Mouse (Mus musculus) spleen, adult 2 months (tissue): ENCODE data around the gene Ppp1r21. TPM values are rescaled to one million over a fixed set of nuclear protein-coding genes. Genes with fewer than 3 reads are reported as not detected.

Source experiments
- DNase-seq, 2 experiments: peaks; one replicate each; pipeline versions ENCODE4 v3.0.0 to v3.0.0-alpha.2; 2012 to 2021; ENCODE audit warnings: low spot score in 2 of 2, low read depth in 1 of 2
- H3K27ac ChIP-seq: fragments of 200-500 bp; 2 replicates; pipeline ENCODE4 v1.5.1; 2012; ENCODE audit warnings: low read length, inconsistent platforms; ENCODE audit not compliant: insufficient read depth
- H3K27me3 ChIP-seq: fragments of 200-500 bp; 2 replicates; pipeline ENCODE4 v1.6.1; 2012; ENCODE audit warnings: mild to moderate bottlenecking, moderate library complexity, low read length, inconsistent platforms; ENCODE audit not compliant: control insufficient read depth, insufficient read depth
- H3K36me3 ChIP-seq: fragments of 200-500 bp; 2 replicates; pipeline ENCODE4 v1.6.1; 2012; ENCODE audit warnings: mild to moderate bottlenecking, low read length, inconsistent platforms; ENCODE audit not compliant: control insufficient read depth, insufficient read depth
- H3K4me1 ChIP-seq: fragments of 200-500 bp; 2 replicates; pipeline ENCODE4 v1.6.1; 2011; ENCODE audit warnings: inconsistent platforms; ENCODE audit not compliant: control insufficient read depth, insufficient read depth, insufficient read length
- H3K4me3 ChIP-seq: fragments of 200-500 bp; 2 replicates; pipeline ENCODE4 v1.5.1; 2011; ENCODE audit warnings: mild to moderate bottlenecking, inconsistent platforms; ENCODE audit not compliant: insufficient read depth, insufficient read length; ENCODE audit errors: extremely low read depth
- CTCF ChIP-seq: fragments of 200-500 bp; IDR thresholded peaks from 2 replicates; pipeline ENCODE4 v1.5.1; 2011; ENCODE audit warnings: mild to moderate bottlenecking, inconsistent platforms; ENCODE audit not compliant: insufficient read depth, insufficient read length, insufficient replicate concordance; ENCODE audit errors: extremely low read depth
- POLR2A ChIP-seq: fragments of 200-500 bp; IDR thresholded peaks from 2 replicates; pipeline ENCODE4 v1.6.1; 2011; ENCODE audit warnings: low read depth, low read length, inconsistent platforms
- WGBS: fragments of 180-500 bp; shearing (Covaris S2); methylation state at CpG from one replicate; pipeline ENCODE4 v1.1.7; 2018; 5-methylcytosine and 5-hydroxymethylcytosine counted together
- polyA plus RNA-seq: library from polyadenylated mRNA; depleted of rRNA; stranded (reverse); fragments of >200 nt; gene quantifications from 2 replicates; pipeline ENCODE4 v1.2.3, GENCODE M21; 2012

Gene Ppp1r21
- polyA plus RNA-seq, 1 experiment: 28.5 TPM

DNA sequence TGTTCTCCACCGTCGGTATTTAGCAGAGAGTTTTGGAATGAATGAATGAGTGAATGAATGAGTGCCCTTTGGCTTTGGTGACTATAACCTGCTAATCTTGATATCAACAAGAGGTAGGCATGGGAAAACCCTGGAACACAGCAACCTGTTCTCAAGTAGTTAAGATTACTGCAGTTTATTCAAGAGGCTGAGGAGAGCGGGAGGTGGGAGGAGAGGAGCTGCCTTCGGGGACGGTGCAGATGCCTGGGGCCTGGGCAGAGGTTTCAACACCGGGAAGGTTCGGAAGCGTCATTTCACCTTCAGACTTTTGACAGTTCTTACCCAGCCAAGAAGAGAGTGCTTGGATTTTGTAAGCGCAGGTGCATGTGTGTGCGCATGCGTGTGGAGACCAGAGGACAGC is 53.1 kb downstream of the Ppp1r21 start:
- Histone ChIP-seq H3K4me1 (peaks cover 21% of the 10 kb centered on the region; the same call in 1 of the 2 replicates), H3K36me3 (peaks cover 27% of the 10 kb centered on the region), H3K4me3 (no peak overlapping the region), H3K27me3 (no peaks in the 10 kb centered on the region), H3K27ac (peak overlapping the region; percentile 58)
- TF ChIP-seq POLR2A (no peak), CTCF (no peak)
- DNase-seq: no peak
- WGBS: 93% methylated on average over 11 of the region's 11 CpGs

- peak overlapping the region; percentile 58 for H3K27ac ChIP-seq
- H3K27me3 ChIP-seq: no peaks in the 10 kb centered on the region
- 97% methylated on average over 8 of the region's 8 CpGs for WGBS
- H3K36me3 ChIP-seq: peaks cover 28% of the 10 kb centered on the region
- no peak overlapping the region for H3K4me3 ChIP-seq
- peaks cover 21% of the 10 kb centered on the region; the same call in 1 of the 2 replicates for H3K4me1 ChIP-seq
- TF ChIP-seq CTCF (no peak), POLR2A (no peak)
- DNase-seq: no peak
Measured at GRCm38 (mm10) chr17:88583411-88583810, 53.5 kb downstream of the Ppp1r21 start.

- TF ChIP-seq CTCF (no peak), POLR2A (no peak)
- Histone ChIP-seq H3K36me3 (peaks cover 31% of the 10 kb centered on the region), H3K4me3 (no peak overlapping the region), H3K4me1 (peaks cover 6% of the 10 kb centered on the region; the same call in 1 of the 2 replicates), H3K27ac (no peak overlapping the region), H3K27me3 (no peaks in the 10 kb centered on the region)
- no peak for DNase-seq
- 91% methylated on average over 15 of the region's 15 CpGs for WGBS
Measured at GRCm38 (mm10) chr17:88587371-88587770, 57.5 kb downstream of the Ppp1r21 start.

DNA sequence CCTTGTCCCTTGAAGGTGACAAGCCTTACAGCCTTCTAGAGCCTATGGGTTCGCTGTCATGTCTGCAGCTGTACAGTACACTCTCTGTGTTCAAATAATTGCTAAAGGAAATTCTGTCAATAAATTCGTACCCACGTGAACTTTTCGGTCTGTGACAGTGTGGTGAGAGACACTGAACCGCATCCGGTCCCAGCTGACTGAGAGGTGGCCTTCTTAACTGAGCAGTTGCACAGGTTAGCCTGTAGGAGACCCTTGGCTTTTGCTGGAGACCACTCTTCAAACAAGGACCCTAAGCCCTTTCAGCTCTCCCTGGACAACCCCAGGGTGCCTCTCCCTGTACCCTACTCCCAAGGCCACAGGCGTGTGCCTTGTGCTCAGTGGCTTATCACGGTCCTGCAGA is 58.3 kb downstream of the Ppp1r21 start:
- no peak overlapping the region for H3K4me3 ChIP-seq
- DNase-seq: no peak
- peaks cover under 1% of the 10 kb centered on the region; the same call in 1 of the 2 replicates for H3K4me1 ChIP-seq
- H3K27me3 ChIP-seq: no peaks in the 10 kb centered on the region
- H3K36me3 ChIP-seq: peaks cover 31% of the 10 kb centered on the region
- H3K27ac ChIP-seq: no peak overlapping the region
- TF ChIP-seq POLR2A (no peak), CTCF (no peak)
- WGBS: 88% methylated on average over 8 of the region's 8 CpGs

DNA sequence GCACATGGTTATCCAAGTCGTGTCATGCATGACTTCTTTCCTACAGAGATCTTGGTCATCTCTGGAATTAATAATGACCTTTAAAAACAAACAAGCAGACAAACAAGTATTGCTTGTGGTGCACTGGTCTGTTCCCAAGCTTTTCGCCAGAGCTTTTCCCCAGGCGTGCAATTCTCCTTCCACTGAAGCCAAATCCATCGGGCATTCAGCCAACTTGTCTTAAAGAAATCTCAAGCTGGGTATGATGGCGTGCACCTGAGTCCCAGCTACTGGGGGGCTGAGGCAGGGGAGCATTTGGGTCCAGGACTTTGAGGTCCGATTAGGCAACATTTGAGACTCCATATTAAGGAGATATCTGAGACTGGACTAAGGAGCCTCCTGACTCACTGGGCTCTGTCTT is 60.3 kb downstream of the Ppp1r21 start:
- no peak overlapping the region for H3K27ac ChIP-seq
- H3K36me3 ChIP-seq: peaks cover 28% of the 10 kb centered on the region
- DNase-seq: no peak
- TF ChIP-seq CTCF (no peak), POLR2A (no peak)
- no peaks in the 10 kb centered on the region for H3K27me3 ChIP-seq
- H3K4me1 ChIP-seq: no peaks in the 10 kb centered on the region
- WGBS: 94% methylated on average over 6 of the region's 6 CpGs
- no peak overlapping the region for H3K4me3 ChIP-seq

GRCm38 (mm10) chr17:88595071-88595470 is 65.2 kb downstream of the Ppp1r21 start:
- peaks cover 4% of the 10 kb centered on the region for H3K36me3 ChIP-seq
- peaks cover 2% of the 10 kb centered on the region; the same call in 1 of the 2 replicates for H3K4me1 ChIP-seq
- TF ChIP-seq POLR2A (no peak), CTCF (no peak)
- H3K27me3 ChIP-seq: no peaks in the 10 kb centered on the region; the same call in 1 of the 2 replicates
- H3K4me3 ChIP-seq: no peak overlapping the region
- no peak overlapping the region for H3K27ac ChIP-seq
- WGBS: 93% methylated on average over 4 of the region's 4 CpGs
- DNase-seq: no peak

DNA sequence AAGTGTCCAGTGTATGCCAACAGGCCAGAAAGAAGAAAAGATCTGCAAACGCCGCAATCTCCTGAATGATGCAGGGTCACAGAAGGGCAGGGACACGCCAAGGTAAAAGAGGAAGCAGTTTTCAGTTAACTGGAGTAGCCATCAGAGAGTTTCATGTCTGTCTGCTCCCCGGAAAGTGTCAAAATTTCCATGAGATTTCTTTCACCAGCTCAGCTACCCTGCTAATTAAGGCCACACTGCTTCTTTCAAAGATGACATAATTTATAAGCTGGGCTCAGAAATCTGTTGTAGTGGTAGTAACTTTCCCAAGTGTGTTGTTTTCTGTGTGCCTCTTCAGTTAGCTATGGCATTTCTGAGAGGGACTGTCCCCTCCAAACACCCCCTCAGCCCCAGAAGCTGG is 66.2 kb downstream of the Ppp1r21 start:
- Histone ChIP-seq H3K36me3 (no peaks in the 10 kb centered on the region), H3K27ac (no peak overlapping the region), H3K4me3 (no peak overlapping the region), H3K27me3 (no peaks in the 10 kb centered on the region; the same call in 1 of the 2 replicates), H3K4me1 (peaks cover 2% of the 10 kb centered on the region; the same call in 1 of the 2 replicates)
- no peak for TF ChIP-seq CTCF
- 68% methylated on average over 4 of the region's 4 CpGs for WGBS
- DNase-seq: no peak
